Mouse (Mus musculus) adipocyte (in vitro differentiated cells): ENCODE measurements around the gene 5031439G07Rik.
"Not testable (repeated sequence)": the region's sequence is repeated elsewhere in the genome, so short reads cannot be mapped to it uniquely, and the experiment has no call there.

Experiments used
- DNase-seq: peaks from one replicate; pipeline ENCODE4 v3.0.0-alpha.2; 2016; ENCODE audit warnings: low spot score

The 5031439G07Rik gene

DNA sequence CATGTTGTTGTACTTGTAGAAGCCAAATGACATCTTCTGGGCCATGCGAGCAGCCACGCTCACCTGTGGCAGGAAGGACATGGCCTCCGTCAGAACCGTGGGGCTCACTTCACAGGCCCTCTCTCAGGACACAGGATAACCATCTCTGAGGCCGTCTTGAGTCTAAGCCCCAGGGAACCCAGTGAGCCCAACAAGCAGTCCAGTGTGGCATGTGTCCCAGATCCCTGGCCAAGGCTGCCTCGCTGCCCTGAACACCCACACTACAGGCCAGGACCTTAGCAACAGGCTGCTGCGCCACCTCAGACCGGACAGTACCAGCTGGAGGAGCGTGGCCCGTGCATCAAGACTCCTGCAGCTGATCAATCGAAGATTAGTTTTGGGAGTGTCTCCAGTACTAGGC lies 35.1 kb downstream of the 5031439G07Rik start:
- DNase-seq = no peak

DNA sequence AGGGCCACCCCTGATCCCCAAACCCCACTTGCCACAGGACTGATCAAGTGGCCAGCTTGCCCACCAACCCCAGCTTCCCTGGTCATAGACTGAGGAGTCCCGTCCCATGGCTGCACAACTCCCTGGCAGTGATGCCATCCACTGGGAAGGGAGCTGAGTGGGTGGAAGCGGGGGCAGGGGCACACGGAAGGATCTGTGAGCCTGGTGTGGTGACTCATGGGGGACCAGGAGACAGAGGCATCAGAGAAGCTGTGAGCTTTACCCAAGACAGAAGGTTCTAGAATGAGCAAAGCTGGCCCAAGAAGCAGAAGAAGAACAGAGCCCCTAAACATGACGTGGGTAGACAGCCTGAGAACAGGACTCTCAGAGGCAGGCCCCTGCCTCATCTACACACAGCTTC lies 38.3 kb downstream of the 5031439G07Rik start:
- DNase-seq = no peak

DNA sequence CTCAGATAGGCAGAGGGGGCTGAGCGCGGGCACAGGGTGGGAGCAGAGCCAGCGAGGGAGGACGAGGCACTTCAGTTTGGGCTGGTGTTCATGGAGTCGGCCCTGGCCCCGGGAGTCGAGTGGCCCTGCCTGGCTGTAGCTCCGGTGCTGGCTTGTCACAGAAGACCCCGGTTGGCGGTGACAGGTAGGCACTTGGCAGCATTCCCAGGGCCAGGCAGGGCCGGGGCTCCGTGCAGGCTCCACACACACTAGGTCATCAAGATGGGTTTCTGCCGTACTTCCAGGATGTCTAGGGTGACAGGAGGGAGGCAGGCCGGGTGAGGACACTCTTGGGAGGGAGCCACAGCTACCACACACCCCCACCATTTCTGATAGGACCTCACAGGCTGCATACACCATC lies 39.4 kb downstream of the 5031439G07Rik start:
- no peak for DNase-seq

DNA sequence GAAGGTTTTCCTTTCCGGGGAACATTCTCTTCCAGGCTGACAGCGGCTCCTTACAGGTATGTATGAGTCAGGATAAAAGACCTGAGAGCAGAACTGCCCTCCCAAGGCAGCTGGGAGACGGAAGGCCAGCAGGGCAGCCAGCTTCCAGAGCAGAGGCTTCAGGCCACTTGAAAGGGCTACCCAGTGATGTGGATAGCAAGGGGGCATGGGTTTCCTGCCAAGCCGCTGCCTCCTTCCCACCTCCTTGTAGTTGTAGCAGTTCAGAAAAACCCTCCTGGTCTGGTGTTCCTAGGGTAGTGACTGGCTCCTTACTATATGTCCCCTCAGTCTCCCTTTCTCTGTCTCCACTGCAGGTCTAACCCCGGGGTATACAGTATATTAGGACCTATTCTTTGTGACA lies 44.0 kb downstream of the 5031439G07Rik start:
- no peak for DNase-seq

DNA sequence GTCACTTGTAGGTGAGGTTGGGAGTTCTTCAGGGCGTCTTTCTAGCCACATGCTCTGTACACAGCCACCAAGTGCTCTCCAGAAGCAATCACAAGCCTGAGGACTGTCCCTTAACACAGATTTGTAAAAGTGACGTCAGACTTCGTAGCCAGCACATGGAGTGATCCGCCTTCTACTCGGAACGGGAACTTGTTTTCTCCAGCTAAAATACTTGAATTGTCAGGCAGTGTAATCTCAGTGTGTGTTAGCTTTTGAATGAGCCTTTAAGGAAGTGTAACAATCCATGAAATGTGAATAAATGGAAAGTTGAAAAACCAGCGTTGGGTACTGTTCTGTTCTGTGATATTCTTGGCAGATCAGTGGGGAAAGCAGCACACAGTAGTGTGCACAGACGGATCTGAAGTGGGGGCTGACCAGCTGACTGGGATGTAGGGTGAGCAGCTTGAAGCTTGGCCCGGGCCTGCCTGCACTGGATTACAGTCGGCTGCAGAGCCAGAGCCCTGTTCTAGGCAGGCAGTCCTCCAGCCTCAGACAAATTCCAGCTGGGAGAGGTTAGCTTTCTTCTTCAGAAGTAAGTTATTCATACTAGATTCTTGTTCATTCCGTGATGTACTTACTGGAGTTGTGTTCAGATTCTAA lies 45.6 kb downstream of the 5031439G07Rik start:
- no peak for DNase-seq

DNA sequence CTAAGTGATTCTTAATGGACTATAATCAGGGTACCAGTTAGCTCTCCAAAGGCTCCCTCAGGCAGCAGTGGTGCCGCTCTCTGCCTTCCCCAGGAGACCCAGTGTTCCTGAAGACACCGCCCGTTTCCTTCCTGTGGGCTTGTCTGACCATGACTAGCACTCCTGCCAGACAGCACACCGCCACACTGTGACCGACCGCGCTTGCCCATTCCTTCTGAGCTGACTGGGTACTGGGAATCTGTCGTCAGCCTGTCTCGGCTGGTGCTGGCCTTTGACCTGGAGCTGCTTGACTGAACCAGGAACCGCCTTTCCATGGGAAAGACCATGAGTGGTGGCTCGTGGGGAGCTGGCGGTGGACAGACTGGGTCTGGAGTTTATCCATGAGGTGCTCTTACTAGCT lies 48.2 kb downstream of the 5031439G07Rik start:
- no peak for DNase-seq

DNA sequence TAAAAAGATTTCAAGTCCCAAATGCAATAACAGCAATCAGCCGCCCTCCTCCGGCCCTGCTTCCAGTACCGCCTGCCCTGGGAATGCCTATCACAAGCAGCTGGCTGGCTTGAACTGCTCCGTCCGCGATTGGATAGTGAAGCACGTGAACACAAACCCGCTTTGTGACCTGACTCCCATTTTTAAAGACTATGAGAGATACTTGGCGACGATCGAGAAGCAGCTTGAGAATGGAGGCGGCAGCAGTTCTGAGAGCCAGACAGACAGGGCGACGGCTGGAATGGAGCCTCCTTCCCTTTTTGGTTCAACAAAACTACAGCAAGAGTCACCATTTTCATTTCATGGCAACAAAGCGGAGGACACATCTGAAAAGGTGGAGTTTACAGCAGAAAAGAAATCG lies 53.5 kb downstream of the 5031439G07Rik start:
- DNase-seq = no peak

DNA sequence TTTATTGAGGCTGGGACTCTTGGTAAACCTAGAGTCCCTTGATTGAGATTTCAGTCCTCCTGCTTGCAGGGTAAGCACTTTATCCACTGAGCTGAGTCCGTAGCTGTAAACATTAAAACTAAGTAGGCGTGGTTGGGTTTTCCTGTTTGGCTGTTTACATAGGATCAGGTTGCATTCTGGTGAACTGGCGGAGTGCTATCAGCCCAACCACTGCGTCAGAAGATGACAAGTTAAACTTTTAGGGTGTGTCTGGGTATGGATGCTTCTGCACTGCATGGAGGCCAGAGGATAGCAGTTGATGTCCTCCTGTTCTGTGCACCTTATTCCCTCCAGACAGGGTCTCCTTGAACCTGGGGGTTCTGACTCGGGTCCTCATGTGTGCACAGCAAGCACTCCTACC lies 56.0 kb downstream of the 5031439G07Rik start:
- DNase-seq = no peak

DNA sequence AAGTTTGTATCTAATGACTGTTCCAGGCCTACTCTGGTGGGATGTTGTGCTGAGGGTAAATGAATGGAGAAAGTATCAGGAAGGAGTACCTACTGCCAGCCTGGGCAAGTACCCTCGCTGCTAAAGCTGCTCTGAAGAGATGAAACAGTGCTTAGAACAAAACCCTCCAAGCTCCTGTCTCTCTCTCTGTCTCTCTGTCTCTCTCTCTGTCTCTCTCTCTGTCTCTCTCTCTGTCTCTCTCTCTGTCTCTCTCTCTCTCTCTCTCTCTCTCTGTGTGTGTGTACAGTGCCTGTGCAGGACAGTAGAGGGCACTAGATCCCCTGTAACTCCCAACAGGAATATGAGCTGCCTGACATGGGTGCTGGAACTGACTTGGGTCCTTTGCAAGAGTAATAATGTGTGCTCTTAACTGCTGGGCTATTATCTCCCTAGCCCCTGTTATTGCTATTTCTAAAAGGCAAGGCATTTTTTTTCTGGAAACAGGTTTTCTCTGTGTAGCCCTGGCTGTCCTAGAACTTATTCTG lies 62.8 kb downstream of the 5031439G07Rik start:
- DNase-seq = peak; percentile 30

DNA sequence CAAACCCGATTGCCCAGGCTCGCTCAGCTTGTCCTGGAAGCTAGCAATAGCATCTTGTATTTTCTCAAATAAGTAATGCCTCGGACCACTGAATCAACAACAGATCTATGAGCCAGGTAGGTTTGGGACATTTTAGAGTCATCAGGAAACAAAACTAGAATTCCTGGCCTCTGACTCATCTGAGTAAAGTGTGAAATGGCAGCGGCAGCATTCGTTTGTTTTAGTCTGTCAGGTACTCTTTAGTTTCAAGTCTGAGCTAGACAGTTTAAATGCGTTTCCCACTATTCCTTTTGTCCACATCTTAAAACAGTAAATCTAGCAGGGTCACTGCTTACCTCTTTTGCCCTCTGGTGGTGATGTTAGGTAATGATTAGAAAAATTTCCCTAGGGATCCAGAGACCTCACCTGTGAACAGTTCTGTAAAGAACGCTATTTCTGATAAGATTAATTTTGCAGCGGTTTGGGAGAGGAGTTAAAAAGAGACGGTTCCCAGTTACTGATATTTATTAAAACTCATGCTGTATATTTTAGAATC lies 63.5 kb downstream of the 5031439G07Rik start:
- peak; percentile 66 for DNase-seq

DNA sequence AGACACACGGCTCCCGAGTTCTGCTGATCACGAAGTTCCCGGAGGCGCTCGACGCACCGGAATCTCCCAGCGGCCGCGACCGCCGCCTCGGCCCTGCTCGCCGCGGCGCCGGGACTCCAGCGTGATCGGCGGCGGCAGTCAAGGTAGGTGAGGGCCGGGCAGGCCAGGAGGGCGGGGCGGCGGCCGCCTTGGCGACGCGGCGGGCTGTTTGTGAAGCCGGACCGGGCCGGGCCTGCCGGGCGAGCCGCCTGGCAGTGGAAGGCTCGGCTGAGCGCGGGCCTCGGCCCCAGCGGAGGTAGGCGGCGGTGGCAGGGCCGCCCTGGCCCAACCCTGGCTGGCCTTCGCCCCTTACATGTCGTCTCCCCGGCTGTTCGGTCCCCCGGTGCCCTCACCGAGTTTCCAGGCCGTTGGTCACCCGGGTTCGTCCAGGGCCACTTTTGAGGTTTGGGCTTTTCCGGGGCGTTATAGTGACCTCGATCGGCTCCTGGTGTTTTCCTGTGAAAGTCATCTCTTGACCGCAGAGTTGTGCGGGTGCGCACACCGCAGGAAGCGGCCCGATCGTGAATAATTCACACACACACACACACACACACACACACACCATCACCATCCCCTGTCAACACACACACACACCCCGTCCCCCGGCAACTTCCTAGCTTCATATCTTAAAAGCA lies 64.7 kb downstream of the 5031439G07Rik start:
- DNase-seq = peak; percentile 30

DNA sequence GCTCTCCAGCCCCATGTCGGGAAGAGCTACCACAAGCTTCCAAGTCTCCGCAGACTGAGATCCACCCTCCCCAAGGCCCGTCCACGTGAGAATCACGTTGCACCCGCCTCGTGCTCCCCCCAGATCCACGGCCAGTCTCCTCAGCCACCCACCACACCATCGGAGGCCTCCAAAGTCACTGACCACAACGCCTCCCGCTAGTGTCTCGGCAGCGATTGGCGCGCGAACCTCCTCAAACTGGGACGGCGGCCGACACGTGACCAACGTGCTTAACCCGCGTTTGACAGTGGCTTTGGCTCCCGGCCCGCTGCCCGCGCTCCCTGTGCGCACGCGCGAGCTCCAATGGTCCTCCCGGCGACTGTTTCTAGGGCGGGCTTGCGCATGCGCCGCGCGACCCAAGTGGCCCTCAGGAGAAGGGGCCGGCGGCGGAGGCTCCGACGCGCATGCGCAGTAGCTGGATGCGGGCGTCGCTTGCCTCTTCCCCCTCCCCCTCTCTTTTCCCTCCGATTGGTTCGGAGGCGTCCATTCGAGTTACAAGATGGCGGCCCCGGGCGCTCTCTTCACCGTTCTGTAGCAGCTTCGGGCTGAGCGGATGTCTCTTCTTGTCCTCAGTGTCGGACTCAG lies 65.4 kb downstream of the 5031439G07Rik start, which contains the start of gene Nup50:
Gene Nup50 (plus strand): TSS at position 528 of the 624 bp plus-strand sequence.
- DNase-seq = peak; percentile 99

DNA sequence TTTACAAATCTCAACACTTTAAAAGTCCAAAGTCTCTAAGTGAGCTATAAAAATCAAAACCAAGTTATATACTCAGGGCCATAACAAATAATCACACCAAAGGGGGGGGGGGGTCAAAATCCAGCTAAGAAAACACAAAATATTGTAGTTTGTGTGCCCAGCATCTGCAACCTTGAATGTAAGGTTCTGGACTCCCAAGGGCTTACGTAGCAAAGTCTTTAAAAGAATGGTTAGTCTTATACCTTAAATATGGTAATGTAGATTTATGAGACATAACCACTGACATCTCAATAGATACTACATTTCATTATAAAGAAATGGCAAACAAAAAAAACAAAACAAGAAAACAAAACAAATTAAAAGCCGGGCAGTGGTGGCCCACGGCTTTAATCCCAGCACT lies 68.4 kb downstream of the 5031439G07Rik start, which contains the start of gene Gm29666:
Gene Gm29666 (minus strand): TSS at position 101 of the 400 bp plus-strand sequence.
- no peak for DNase-seq

DNA sequence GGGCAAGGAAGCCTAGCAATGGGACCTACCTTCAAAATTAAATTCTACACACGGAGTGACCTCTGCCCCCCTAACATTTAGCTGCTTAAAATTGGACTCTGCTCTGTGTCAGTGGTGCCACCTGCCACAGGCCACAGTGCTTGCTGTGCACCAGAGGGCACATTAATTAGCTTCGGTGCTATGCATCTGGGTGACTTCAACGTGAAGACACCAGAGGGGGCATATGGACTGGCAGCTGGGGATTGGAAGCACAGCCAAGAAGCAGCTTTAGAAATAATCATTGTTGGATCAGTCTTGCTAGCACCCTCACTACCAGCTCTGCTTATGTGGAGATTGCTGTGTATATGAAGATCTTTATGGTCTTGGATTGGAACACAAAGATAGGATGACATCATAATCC lies 75.2 kb downstream of the 5031439G07Rik start:
- DNase-seq = no peak

DNA sequence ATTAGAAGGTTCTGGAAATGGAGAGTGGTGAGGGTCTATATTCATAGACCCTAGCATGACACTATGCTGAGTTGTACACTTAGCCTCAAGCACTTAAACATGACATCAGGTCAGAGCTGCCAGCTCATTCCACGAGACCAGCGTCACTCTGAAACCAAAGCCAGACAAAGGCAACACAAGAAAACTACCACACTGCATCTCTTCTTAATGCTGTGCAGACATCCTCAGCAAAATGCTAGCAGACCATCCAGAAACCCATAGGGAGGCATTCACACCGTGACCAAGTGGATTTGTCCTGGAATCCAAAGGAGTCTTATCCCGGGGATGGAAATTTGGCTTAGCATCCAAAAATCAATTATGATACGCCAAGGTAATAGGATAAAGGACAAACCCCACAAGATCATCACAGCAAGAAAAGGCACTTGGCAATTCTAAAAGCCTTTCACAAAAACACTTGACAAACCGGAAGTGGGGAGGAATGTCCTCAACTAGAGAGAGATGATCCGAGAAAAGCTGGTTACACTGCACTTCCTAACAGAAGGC lies 84.4 kb downstream of the 5031439G07Rik start:
- DNase-seq = no peak

DNA sequence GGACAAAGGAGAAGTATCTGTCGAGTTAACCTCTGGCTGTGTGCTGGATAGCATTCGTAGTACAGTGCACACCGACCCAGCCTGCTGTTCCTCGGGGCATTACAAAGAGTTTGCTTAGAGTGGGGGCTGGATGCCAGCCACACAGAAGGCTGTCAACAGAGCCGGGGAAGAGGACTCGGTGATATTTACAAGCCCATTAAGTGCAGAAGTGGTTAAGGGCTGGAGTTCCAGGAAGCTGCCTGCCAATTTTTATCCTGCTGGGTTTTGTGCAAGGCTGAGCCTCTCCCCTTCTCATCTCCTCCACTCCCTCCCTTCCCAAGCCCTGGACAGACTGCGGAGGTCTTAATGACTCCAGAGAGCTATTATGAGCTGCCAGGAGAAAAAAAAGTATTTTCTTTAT lies 90.3 kb downstream of the 5031439G07Rik start:
- DNase-seq = no peak

DNA sequence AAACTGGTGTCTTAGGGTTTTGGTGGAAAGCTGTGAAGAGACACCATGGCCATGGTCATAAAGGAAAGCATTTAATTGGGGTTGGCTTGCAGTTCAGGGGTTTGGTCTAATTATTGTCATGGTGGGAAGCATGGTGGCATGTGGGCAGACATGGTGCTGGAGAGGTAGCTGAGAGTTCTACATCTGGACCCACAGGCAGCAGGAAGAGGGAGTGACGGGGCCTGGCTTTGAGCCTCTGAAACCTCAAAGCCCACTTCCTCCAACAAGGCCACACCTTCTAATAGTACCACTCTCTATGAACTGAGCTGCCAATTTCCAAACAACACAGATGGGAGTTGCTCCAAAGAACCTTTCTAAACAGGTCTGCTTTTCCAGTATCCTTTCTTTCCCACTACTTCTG lies 91.7 kb downstream of the 5031439G07Rik start:
- DNase-seq = no peak

DNA sequence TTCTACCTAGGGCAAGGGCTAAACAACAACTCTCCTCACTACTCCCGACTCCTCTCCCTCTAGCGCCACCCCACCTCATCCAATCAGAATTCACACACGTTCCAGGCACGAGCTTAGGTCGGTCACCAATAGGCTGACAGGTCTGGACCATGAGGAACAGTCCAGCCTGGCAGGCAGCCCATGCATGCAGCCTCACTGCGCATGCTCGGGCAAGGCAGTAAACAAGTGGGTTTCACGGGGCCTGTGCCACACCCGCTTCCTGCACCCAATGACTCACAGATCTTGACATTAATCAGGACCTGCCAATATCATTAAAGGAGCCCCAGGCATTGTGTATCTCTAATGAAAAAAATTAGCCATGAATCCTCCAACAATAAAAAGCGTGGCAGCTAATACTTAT lies 92.1 kb downstream of the 5031439G07Rik start:
- DNase-seq = not testable (repeated sequence)
